Mouse (Mus musculus): ENCODE data around the gene Pde4c. TPM values are rescaled to one million over a fixed set of nuclear protein-coding genes. Genes with fewer than 3 reads are reported as not detected.

Gene Pde4c
- polyA plus RNA-seq, 1 experiment from 2014 or later, result 0.38 TPM

DNA sequence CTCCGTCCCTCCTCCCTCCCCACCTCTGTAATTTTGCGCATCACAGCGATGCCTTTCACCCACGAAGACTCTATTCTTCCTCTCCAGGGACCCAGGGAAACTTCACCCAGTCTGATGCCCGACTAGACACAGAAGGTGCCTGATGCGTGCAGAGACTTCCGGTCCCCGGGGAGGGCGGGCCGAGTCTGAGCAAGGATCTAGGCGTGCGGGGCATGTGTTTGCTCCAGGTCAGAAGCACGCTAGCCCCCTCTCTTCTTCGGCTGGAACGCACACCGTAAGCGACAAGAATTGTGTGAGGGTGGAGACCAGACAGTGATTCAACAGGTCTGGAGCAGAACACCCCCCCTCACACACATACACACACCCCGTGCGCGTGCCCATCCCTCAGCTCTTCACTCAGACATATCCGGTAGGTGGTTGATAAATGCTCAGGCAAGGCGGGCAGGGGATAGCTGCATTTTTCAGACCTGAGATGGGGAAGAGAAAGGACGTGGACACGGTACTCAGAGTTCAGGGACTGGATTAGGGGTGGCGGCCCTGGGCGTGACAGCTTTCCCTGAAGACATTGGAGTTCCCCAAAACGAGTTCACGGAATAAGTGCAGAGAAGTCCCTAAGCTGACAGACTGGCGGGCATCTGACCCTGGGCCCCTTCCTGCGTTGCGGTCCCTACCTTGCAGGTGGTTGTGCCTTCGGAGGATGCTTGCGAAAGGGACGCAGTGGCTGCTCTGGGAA lies 42.5 kb downstream of the Pde4c start:
- WGBS, result under 1% methylated on average over 34 of the region's 34 CpGs
- H3K27me3 ChIP-seq (ENCODE audit: control insufficient read depth, insufficient read depth, low read length), result no peaks in the 10 kb centered on the region
- no peak for ATAC-seq (replicated peaks; ENCODE audit: extremely low read depth, insufficient read depth, low FRiP score)
- H3K27ac ChIP-seq (ENCODE audit: low read length), result 0 out of 2 replicates have a peak overlapping the region, but pooled peaks have one; percentile 44
- peak overlapping the region; percentile 86 for H3K4me2 ChIP-seq (ENCODE audit: low read depth, low read length)
- peaks cover 17% of the 10 kb centered on the region for H3K36me3 ChIP-seq (ENCODE audit: control insufficient read depth, insufficient read depth)
- peak overlapping the region; percentile 70 for H3K9ac ChIP-seq (ENCODE audit: low read length)
- H3K4me1 ChIP-seq (ENCODE audit: control insufficient read depth, insufficient read depth, low read length), result peaks cover 21% of the 10 kb centered on the region
- no peaks in the 10 kb centered on the region for H3K9me3 ChIP-seq (replicated peaks; ENCODE audit: control insufficient read depth, low read length)
- H3K4me3 ChIP-seq (ENCODE audit: low read length), result peak overlapping the region; percentile 56

DNA sequence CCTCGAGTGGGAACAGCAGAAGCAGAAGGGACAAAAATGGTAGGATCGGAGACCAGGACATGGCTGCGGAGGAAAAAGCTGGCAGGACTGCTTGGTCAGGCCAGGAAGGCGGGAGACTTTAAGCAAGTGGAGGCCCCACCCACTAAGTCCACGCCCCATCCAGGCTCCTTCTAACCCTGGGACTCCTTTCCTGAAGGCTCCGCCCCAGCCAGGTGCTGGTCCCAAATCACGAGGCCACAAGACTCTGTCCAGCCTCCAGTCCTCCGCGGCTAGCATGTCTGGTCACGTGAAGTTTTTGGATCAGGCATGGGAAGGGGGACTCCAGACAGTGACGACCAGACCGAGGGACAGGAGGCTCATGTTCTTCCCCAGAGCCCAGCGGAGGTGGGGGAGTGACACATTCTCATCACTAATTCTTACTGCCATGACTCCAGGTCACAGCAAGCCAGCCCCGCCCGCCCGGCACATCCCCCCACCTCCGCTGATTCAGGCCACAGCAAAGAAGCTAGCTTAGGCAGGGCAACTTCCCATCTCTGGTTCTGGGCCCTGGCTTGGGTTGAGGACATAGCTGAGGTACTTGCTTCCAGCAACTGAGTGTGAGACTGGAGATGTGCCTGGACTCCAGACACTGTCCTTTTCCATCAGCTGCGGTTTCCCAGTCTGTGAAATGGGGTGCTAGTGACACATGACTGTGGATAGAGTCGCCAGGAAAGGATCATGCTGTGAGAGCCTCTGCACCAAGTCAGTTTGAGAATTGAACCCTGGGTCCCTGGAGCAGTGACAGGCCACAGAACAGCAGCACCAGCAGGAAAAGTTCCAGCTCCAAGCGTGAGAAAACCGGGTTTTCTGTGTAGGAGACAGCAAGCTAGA lies 43.3 kb downstream of the Pde4c start:
- WGBS, result 12% methylated on average over 21 of the region's 21 CpGs
- Histone ChIP-seq H3K4me1 (ENCODE audit: control insufficient read depth, insufficient read depth, low read length) (peaks cover 18% of the 10 kb centered on the region), H3K4me2 (ENCODE audit: low read depth, low read length) (peak overlapping the region; percentile 86), H3K27ac (ENCODE audit: low read length) (0 out of 2 replicates have a peak overlapping the region, but pooled peaks have one; percentile 44), H3K9me3 (replicated peaks; ENCODE audit: control insufficient read depth, low read length) (no peaks in the 10 kb centered on the region), H3K27me3 (ENCODE audit: control insufficient read depth, insufficient read depth, low read length) (no peaks in the 10 kb centered on the region), H3K4me3 (ENCODE audit: low read length) (peak overlapping the region; percentile 56), H3K36me3 (ENCODE audit: control insufficient read depth, insufficient read depth) (peaks cover 25% of the 10 kb centered on the region), H3K9ac (ENCODE audit: low read length) (peak overlapping the region; percentile 70)
- peak; percentile 26; the same call in 1 of the 2 replicates for ATAC-seq (replicated peaks; ENCODE audit: extremely low read depth, insufficient read depth, low FRiP score)

DNA sequence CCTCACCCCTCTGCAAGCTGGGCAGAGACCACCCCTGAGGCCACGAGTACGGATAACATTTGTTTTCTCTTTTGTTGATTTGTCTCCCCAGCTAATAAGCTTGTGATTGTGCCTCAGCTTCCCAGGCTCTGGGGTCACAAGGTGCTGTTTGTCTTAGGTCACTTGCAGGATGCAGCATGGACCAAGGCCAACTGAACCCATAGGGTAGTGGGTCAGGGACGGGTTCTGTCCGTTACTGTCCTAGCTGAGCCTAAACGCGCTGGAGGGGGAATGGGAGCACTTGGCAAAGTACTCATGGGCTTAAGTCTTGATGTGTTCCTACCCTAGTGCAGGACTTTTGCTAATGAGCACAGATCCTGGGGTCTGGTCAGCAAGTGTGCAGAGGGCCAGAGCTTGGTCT lies 44.0 kb downstream of the Pde4c start:
- H3K36me3 ChIP-seq (ENCODE audit: control insufficient read depth, insufficient read depth), result peaks cover 27% of the 10 kb centered on the region
- no peaks in the 10 kb centered on the region for H3K9me3 ChIP-seq (replicated peaks; ENCODE audit: control insufficient read depth, low read length)
- H3K27ac ChIP-seq (ENCODE audit: low read length), result no peak overlapping the region
- no peak overlapping the region for H3K4me2 ChIP-seq (ENCODE audit: low read depth, low read length)
- WGBS, result 84% methylated on average over 6 of the region's 6 CpGs
- peaks cover 18% of the 10 kb centered on the region for H3K4me1 ChIP-seq (ENCODE audit: control insufficient read depth, insufficient read depth, low read length)
- no peak overlapping the region for H3K9ac ChIP-seq (ENCODE audit: low read length)
- H3K27me3 ChIP-seq (ENCODE audit: control insufficient read depth, insufficient read depth, low read length), result no peaks in the 10 kb centered on the region
- no peak overlapping the region for H3K4me3 ChIP-seq (ENCODE audit: low read length)
- ATAC-seq (replicated peaks; ENCODE audit: extremely low read depth, insufficient read depth, low FRiP score), result no peak

DNA sequence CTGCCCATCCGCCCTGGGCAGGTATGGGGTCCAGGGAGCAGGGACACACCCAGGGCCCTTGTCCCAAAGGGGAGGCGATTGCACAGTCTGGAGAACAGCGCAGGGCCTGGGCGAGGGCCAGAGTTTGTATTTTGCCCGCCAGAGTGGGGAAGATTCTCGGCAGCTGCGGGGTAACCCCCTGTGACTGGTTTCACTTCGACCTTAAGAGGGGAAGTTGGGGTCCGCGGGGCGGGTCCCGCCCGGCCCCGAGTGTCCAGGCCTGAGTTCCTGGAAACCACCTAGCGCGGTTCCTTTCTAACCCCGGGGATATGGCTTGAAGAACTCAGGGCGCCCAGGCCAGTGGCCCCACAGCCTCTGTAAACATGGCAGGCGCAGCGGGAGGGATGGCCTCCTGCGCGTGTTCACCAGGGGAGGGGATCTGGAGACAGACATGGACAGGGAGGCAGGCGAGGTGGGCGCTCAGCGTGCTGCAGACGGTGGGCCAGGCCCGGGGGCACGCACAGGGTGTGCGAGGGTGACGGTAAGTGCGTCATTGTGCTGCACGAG lies 44.8 kb downstream of the Pde4c start:
- Histone ChIP-seq H3K4me1 (ENCODE audit: control insufficient read depth, insufficient read depth, low read length) (peaks cover 19% of the 10 kb centered on the region), H3K36me3 (ENCODE audit: control insufficient read depth, insufficient read depth) (peaks cover 27% of the 10 kb centered on the region), H3K9ac (ENCODE audit: low read length) (no peak overlapping the region), H3K9me3 (replicated peaks; ENCODE audit: control insufficient read depth, low read length) (no peaks in the 10 kb centered on the region), H3K4me3 (ENCODE audit: low read length) (no peak overlapping the region), H3K27ac (ENCODE audit: low read length) (no peak overlapping the region), H3K4me2 (ENCODE audit: low read depth, low read length) (no peak overlapping the region), H3K27me3 (ENCODE audit: control insufficient read depth, insufficient read depth, low read length) (no peaks in the 10 kb centered on the region)
- WGBS, result 90% methylated on average over 32 of the region's 32 CpGs
- no peak for ATAC-seq (replicated peaks; ENCODE audit: extremely low read depth, insufficient read depth, low FRiP score)

DNA sequence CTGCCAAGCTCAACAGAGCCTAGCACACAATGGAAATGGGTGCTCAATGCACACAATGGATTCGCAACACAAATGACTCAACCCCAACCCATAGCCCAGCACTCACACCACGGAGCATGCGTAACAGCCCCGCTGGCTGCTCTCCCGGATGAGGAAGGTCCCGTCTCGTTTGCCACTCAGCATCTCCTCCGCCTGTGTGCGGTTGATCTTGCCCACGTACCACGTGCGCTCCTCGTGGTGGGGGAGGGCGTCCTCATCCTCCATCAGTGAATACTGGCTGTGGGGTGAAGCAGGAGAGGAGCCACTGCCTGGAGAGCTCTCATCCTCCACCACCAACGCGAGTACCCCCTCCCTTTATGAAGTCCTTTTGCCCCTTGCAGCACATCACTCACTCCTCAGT lies 45.4 kb downstream of the Pde4c start:
- H3K4me2 ChIP-seq (ENCODE audit: low read depth, low read length), result no peak overlapping the region
- 85% methylated on average over 16 of the region's 16 CpGs for WGBS
- no peak overlapping the region for H3K4me3 ChIP-seq (ENCODE audit: low read length)
- no peaks in the 10 kb centered on the region for H3K27me3 ChIP-seq (ENCODE audit: control insufficient read depth, insufficient read depth, low read length)
- H3K4me1 ChIP-seq (ENCODE audit: control insufficient read depth, insufficient read depth, low read length), result peaks cover 26% of the 10 kb centered on the region
- H3K9ac ChIP-seq (ENCODE audit: low read length), result no peak overlapping the region
- no peak for ATAC-seq (replicated peaks; ENCODE audit: extremely low read depth, insufficient read depth, low FRiP score)
- no peak overlapping the region for H3K27ac ChIP-seq (ENCODE audit: low read length)
- peaks cover 27% of the 10 kb centered on the region for H3K36me3 ChIP-seq (ENCODE audit: control insufficient read depth, insufficient read depth)
- H3K9me3 ChIP-seq (replicated peaks; ENCODE audit: control insufficient read depth, low read length), result no peaks in the 10 kb centered on the region

DNA sequence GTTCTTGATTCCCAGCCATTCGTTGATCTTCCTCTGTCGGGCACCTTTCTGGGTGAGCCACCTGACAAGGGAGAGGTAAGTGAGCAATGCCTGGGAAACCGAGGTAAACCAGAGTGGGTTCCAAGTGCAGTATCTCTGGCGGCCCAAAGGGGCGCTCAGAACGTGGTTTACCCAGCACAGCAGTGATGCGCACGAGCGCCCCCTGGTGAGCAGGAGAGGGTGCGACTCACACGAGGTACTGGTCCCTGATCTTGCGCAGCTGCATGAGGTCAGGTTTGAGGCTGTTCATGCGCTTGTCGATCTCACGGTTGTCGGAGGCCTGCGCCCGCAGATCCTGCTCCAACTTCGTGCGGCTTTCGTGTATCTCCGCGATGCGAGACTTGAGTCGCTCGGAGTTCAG lies 45.8 kb downstream of the Pde4c start:
- no peak overlapping the region for H3K4me2 ChIP-seq (ENCODE audit: low read depth, low read length)
- ATAC-seq (replicated peaks; ENCODE audit: extremely low read depth, insufficient read depth, low FRiP score), result peak; percentile 54
- no peak overlapping the region for H3K9ac ChIP-seq (ENCODE audit: low read length)
- H3K27ac ChIP-seq (ENCODE audit: low read length), result no peak overlapping the region
- H3K9me3 ChIP-seq (replicated peaks; ENCODE audit: control insufficient read depth, low read length), result no peaks in the 10 kb centered on the region
- H3K36me3 ChIP-seq (ENCODE audit: control insufficient read depth, insufficient read depth), result peaks cover 28% of the 10 kb centered on the region
- peaks cover 30% of the 10 kb centered on the region for H3K4me1 ChIP-seq (ENCODE audit: control insufficient read depth, insufficient read depth, low read length)
- no peaks in the 10 kb centered on the region for H3K27me3 ChIP-seq (ENCODE audit: control insufficient read depth, insufficient read depth, low read length)
- H3K4me3 ChIP-seq (ENCODE audit: low read length), result no peak overlapping the region
- 7% methylated on average over 26 of the region's 26 CpGs for WGBS

DNA sequence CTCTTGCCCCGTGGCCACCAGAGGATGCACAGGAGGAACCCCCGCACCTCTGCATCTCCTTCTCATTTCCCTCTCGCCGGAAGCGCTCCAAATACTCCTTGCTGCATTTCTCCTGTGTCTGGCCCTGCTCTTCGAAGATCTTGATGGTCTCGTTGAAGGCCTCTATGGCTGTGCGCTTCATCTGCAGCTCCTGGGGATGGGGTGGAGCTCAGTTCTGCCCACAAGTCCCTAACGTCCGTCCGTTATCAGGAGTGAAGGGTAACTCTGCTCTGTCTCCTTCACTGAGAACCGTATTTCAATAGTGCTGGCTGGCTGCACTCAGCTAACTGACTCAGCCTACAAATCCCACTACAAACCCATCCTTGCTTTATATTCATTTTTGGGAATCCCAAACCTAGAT lies 46.3 kb downstream of the Pde4c start:
- H3K36me3 ChIP-seq (ENCODE audit: control insufficient read depth, insufficient read depth), result peaks cover 29% of the 10 kb centered on the region
- WGBS, result 70% methylated on average over 12 of the region's 12 CpGs
- H3K9me3 ChIP-seq (replicated peaks; ENCODE audit: control insufficient read depth, low read length), result no peaks in the 10 kb centered on the region
- H3K9ac ChIP-seq (ENCODE audit: low read length), result no peak overlapping the region
- H3K4me3 ChIP-seq (ENCODE audit: low read length), result no peak overlapping the region
- H3K4me2 ChIP-seq (ENCODE audit: low read depth, low read length), result no peak overlapping the region
- ATAC-seq (replicated peaks; ENCODE audit: extremely low read depth, insufficient read depth, low FRiP score), result no peak
- no peaks in the 10 kb centered on the region for H3K27me3 ChIP-seq (ENCODE audit: control insufficient read depth, insufficient read depth, low read length)
- peaks cover 35% of the 10 kb centered on the region for H3K4me1 ChIP-seq (ENCODE audit: control insufficient read depth, insufficient read depth, low read length)
- H3K27ac ChIP-seq (ENCODE audit: low read length), result no peak overlapping the region

DNA sequence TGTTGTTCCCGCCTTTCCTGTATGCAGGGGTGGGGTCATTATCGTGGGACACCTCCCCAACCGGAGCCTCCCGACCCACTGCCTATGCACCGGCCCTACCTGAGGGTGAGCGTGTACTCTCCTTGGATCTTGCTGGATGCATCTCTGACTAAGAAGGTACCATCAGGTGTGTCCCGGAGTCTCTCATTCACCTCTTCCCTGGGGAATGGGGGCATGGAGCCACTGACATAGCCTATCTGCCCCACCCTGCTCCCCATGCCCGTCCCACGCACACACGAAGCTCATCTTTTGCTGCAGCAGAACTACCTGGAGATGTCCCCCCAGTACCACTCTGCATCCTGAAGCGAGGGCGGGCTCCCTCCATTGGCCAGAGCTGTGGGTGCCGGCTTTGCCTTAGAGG lies 47.2 kb downstream of the Pde4c start:
- peaks cover 29% of the 10 kb centered on the region for H3K36me3 ChIP-seq (ENCODE audit: control insufficient read depth, insufficient read depth)
- H3K27me3 ChIP-seq (ENCODE audit: control insufficient read depth, insufficient read depth, low read length), result no peaks in the 10 kb centered on the region
- H3K9ac ChIP-seq (ENCODE audit: low read length), result no peak overlapping the region
- no peak overlapping the region for H3K27ac ChIP-seq (ENCODE audit: low read length)
- H3K4me1 ChIP-seq (ENCODE audit: control insufficient read depth, insufficient read depth, low read length), result peaks cover 39% of the 10 kb centered on the region
- no peak overlapping the region for H3K4me2 ChIP-seq (ENCODE audit: low read depth, low read length)
- ATAC-seq (replicated peaks; ENCODE audit: extremely low read depth, insufficient read depth, low FRiP score), result no peak
- no peak overlapping the region for H3K4me3 ChIP-seq (ENCODE audit: low read length)
- H3K9me3 ChIP-seq (replicated peaks; ENCODE audit: control insufficient read depth, low read length), result no peaks in the 10 kb centered on the region
- 91% methylated on average over 13 of the region's 13 CpGs for WGBS

DNA sequence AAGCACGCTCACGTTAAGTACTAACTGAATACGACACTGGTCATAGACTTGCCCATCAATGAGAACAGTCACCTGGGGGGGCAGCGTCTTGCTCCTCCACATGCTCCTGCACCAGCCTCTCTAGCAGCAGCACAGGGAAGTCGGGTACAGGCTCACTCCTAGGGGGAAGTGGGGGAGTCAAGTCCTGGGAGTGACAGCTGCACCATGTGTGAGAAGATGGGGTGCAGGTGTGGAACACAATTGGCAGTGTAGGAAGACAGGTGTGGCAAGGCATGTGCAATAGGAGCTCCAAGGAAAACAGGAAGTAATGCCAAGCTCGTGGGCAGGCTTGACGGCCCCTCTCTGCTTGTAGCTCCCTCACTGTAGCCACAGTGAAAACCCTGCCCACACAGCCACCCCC lies 47.7 kb downstream of the Pde4c start:
- Histone ChIP-seq H3K4me2 (ENCODE audit: low read depth, low read length) (no peak overlapping the region), H3K36me3 (ENCODE audit: control insufficient read depth, insufficient read depth) (peaks cover 29% of the 10 kb centered on the region), H3K27me3 (ENCODE audit: control insufficient read depth, insufficient read depth, low read length) (no peaks in the 10 kb centered on the region), H3K27ac (ENCODE audit: low read length) (no peak overlapping the region), H3K4me3 (ENCODE audit: low read length) (no peak overlapping the region), H3K4me1 (ENCODE audit: control insufficient read depth, insufficient read depth, low read length) (peaks cover 37% of the 10 kb centered on the region), H3K9ac (ENCODE audit: low read length) (no peak overlapping the region), H3K9me3 (replicated peaks; ENCODE audit: control insufficient read depth, low read length) (no peaks in the 10 kb centered on the region)
- no peak for ATAC-seq (replicated peaks; ENCODE audit: extremely low read depth, insufficient read depth, low FRiP score)
- 81% methylated on average over 7 of the region's 7 CpGs for WGBS
